In genomic region chr9:15434279-15434678, GRCm38 (mm10) we compare ENCODE assay signal across 8 mouse cellular contexts. TPM values are rescaled to one million over a fixed set of nuclear protein-coding genes. Genes with fewer than 3 reads are reported as not detected.
DNase-seq lines count a peak whose midpoint lies in the region; TF ChIP-seq lines count a peak whose summit lies in the region.
"Not testable (repeated sequence)": the region's sequence is repeated elsewhere in the genome, so short reads cannot be mapped to it uniquely, and the experiment has no call there.

No protein-coding gene starts in this region.

- DNase-seq in ES-CJ7 (ENCODE audit: low read depth, low spot score): peak; percentile 82
- DNase-seq in brain, adult 2 months (ENCODE audit: low read depth, low spot score): peak; percentile 7
- peak; percentile 17 for DNase-seq in embryo, embryonic 11 days
- peak; percentile 20 for DNase-seq in gastrocnemius, adult 2 months
- peak; percentile 7 for DNase-seq in kidney, adult 11 months
- DNase-seq in layer of hippocampus, adult 2 months (ENCODE audit: low spot score in 2 of 2): peak in 1 of 2 experiments; percentile 12
- DNase-seq in lung, postnatal 36 days: peak; percentile 2
- peak; percentile 4 for DNase-seq in thymus, postnatal 14 days

- not testable (repeated sequence) for H3K4me3 ChIP-seq in gastrocnemius, adult 2 months; layer of hippocampus, adult 2 months

- H3K27ac ChIP-seq in gastrocnemius, adult 2 months; layer of hippocampus, adult 2 months: not testable (repeated sequence)

- intact Hi-C loops in gastrocnemius, adult 2 months (cut with DNase I): not testable (repeated sequence)

- peak; percentile 61 for TF ChIP-seq CTCF in gastrocnemius, adult 2 months (IDR thresholded peaks at IDR 0.05)
- peak; percentile 73 for TF ChIP-seq CTCF in layer of hippocampus, adult 2 months (conservative IDR thresholded peaks at IDR 0.05)

RNA-seq across cellular contexts. Expression of gene Smco4, which starts 59.0 kb away (rescaled TPM):
- 10 to 100 TPM in 1 of 2 experiments, 1 to 10 TPM in 1; 6.8 to 15.0 TPM for total RNA-seq in gastrocnemius, adult 2 months (2021)
- total RNA-seq in layer of hippocampus, adult 2 months (2021): 1 to 10 TPM; 6.6 to 8.6 TPM
